Mouse (Mus musculus): ENCODE measurements around the gene Olfr1324. TPM values are rescaled to one million over a fixed set of nuclear protein-coding genes. Genes with fewer than 3 reads are reported as not detected.
"Not testable (repeated sequence)": the region's sequence is repeated elsewhere in the genome, so short reads cannot be mapped to it uniquely, and the experiment has no call there.

Gene Olfr1324
- not detected in 2 replicates for polyA plus RNA-seq (2015; fragmentation: Nextera tagmentation; extraction: Ambion mirVana)

DNA sequence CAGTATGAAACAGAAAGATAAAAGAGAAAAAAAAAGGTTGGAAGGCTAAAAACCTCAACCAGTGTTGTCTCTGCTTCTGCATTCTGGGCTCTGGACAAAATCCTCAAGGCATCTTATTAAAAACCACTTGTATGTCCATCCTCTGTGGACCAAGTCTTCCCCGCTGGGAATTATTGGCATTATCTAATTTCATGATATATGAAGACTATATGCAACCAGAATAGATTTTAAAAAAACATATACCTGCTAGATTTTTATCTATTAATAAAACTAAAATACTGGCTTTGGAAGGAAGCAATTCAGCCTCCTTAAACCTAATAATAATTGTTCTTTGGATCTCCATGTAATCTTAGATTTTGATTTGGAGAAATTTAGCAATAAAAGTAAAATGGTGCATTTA is at the start of gene Olfr1324:
Olfr1324 (minus strand) TSS at position 101 of the 400 bp plus-strand sequence.
- H3K4me3 ChIP-seq (ENCODE audit: low read depth, low read length) = no peak within 1 kb of the TSS
- 78% methylated on average over 1 of the region's 1 CpGs for WGBS

DNA sequence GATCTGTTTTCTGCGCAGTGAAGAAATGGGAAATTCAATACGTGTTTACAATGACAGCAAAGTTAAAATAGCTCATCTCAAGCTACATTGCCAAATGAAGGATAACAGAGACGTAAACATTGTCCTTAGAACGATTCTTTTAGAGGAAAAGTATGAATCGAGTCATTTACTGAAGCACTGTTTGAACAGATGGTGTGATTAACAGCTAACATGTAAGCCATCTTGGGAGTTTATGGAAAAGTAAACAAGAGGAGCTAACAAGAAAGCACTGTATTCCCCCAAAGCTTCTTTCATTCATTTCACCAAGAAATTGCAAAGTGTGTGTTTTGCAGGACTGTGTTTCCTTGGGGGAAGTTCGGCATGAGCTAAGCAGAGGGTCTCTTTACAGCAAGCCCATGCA is 42.0 kb upstream of the Olfr1324 start:
- H3K9ac ChIP-seq (ENCODE audit: low read depth, low read length); H3K27me3 ChIP-seq (ENCODE audit: control insufficient read depth, insufficient read depth, low read depth, low read length); H3K9me3 ChIP-seq (replicated peaks; ENCODE audit: control insufficient read depth, low read length, poor library complexity, severe bottlenecking); H3K4me3 ChIP-seq (ENCODE audit: low read depth, low read length); H3K36me3 ChIP-seq (ENCODE audit: control insufficient read depth, insufficient read depth, low read length); H3K4me2 ChIP-seq (ENCODE audit: low read length); H3K27ac ChIP-seq (ENCODE audit: low read length); H3K4me1 ChIP-seq (ENCODE audit: control insufficient read depth, insufficient read depth, low read length); ATAC-seq: not testable (repeated sequence)
- WGBS = 81% methylated on average over 6 of the region's 6 CpGs

More for the DNA sequence above, at the start of gene Olfr1324:
- Histone ChIP-seq H3K9ac (ENCODE audit: low read depth, low read length) (no peak within 1 kb of the TSS), H3K27me3 (ENCODE audit: control insufficient read depth, insufficient read depth, low read depth, low read length) (no peaks in the 10 kb centered on the region), H3K9me3 (replicated peaks; ENCODE audit: control insufficient read depth, low read length, poor library complexity, severe bottlenecking) (no peaks in the 10 kb centered on the region), H3K27ac (ENCODE audit: low read length) (no peak within 1 kb of the TSS), H3K36me3 (ENCODE audit: control insufficient read depth, insufficient read depth, low read length) (no peaks in the 10 kb centered on the region), H3K4me1 (ENCODE audit: control insufficient read depth, insufficient read depth, low read length) (no peaks in the 10 kb centered on the region), H3K4me2 (ENCODE audit: low read length) (no peak within 1 kb of the TSS)
- ATAC-seq = no peak

DNA sequence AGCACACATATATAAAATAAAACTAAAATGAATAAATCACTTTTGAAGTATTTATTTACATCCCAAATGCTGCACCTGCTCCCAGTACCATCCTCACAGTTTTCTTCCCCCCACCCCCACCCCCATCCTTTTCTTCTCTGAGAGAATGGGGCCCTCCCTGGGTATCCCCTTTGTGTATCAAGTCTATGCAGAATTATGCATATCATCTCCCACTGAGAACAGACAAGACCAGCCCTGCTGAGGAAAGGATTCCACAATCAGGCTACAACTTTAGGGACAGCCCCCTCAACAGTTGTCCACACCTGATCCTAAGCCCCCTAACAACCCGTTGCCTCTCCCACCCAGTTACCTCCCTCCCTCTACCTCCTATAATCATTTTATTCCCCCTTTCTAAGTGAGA is 27.8 kb upstream of the Olfr1324 start:
- Histone ChIP-seq H3K4me1 (ENCODE audit: control insufficient read depth, insufficient read depth, low read length) (no peaks in the 10 kb centered on the region), H3K4me3 (ENCODE audit: low read depth, low read length) (no peak overlapping the region), H3K27ac (ENCODE audit: low read length) (no peak overlapping the region), H3K9ac (ENCODE audit: low read depth, low read length) (no peak overlapping the region), H3K4me2 (ENCODE audit: low read length) (no peak overlapping the region), H3K9me3 (replicated peaks; ENCODE audit: control insufficient read depth, low read length, poor library complexity, severe bottlenecking) (no peaks in the 10 kb centered on the region), H3K27me3 (ENCODE audit: control insufficient read depth, insufficient read depth, low read depth, low read length) (no peaks in the 10 kb centered on the region), H3K36me3 (ENCODE audit: control insufficient read depth, insufficient read depth, low read length) (no peaks in the 10 kb centered on the region)
- ATAC-seq = no peak
- 44% methylated on average over 1 of the region's 1 CpGs for WGBS

DNA sequence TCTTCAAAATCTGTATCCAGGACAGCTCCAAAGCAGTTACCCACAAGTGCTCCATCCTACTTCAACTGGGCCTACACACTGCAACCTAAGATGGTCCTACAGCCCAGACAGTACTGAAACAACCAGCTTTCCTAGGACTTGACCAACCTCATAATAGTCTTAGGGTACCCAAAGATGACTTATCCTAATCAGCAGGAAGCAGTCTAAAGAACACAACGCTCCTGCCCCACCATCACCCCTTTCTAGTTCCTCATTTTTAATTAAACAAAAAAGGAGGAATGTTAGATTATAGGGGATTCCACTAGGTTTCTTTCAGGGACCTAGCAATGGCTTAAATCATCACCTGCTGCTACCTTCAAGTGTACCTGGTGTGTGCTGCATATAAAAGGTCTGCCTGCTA is 15.1 kb upstream of the Olfr1324 start:
- Histone ChIP-seq H3K4me2 (ENCODE audit: low read length) (no peak overlapping the region), H3K4me3 (ENCODE audit: low read depth, low read length) (no peak overlapping the region), H3K9ac (ENCODE audit: low read depth, low read length) (no peak overlapping the region), H3K9me3 (replicated peaks; ENCODE audit: control insufficient read depth, low read length, poor library complexity, severe bottlenecking) (no peaks in the 10 kb centered on the region), H3K27me3 (ENCODE audit: control insufficient read depth, insufficient read depth, low read depth, low read length) (no peaks in the 10 kb centered on the region), H3K4me1 (ENCODE audit: control insufficient read depth, insufficient read depth, low read length) (no peaks in the 10 kb centered on the region), H3K27ac (ENCODE audit: low read length) (no peak overlapping the region), H3K36me3 (ENCODE audit: control insufficient read depth, insufficient read depth, low read length) (no peaks in the 10 kb centered on the region)
- no peak for ATAC-seq
- 56% methylated on average over 1 of the region's 1 CpGs for WGBS

DNA sequence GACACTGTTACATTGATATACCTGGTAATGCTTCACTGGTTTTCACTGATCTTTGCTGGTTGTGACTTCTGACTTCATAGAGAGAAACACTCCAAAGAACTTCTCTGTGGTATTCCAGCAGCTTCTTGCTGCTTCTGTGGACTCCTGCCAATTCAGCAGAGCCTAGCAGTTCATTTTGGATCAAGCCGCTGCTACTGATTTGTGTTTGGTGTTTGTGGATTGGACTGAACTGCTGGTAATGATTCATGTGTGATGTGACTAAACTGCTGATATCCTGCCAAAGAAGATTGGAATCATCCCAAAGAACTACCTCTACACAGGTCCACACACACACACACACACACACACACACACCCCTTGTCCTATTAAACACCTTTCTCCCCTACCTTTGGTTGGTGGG is 14.4 kb upstream of the Olfr1324 start:
- Histone ChIP-seq H3K27me3 (ENCODE audit: control insufficient read depth, insufficient read depth, low read depth, low read length) (no peaks in the 10 kb centered on the region), H3K4me1 (ENCODE audit: control insufficient read depth, insufficient read depth, low read length) (no peaks in the 10 kb centered on the region), H3K9me3 (replicated peaks; ENCODE audit: control insufficient read depth, low read length, poor library complexity, severe bottlenecking) (no peaks in the 10 kb centered on the region), H3K4me3 (ENCODE audit: low read depth, low read length) (no peak overlapping the region), H3K36me3 (ENCODE audit: control insufficient read depth, insufficient read depth, low read length) (no peaks in the 10 kb centered on the region), H3K4me2 (ENCODE audit: low read length) (no peak overlapping the region), H3K27ac (ENCODE audit: low read length) (no peak overlapping the region), H3K9ac (ENCODE audit: low read depth, low read length) (no peak overlapping the region)
- 89% methylated on average over 1 of the region's 1 CpGs for WGBS
- ATAC-seq = no peak

DNA sequence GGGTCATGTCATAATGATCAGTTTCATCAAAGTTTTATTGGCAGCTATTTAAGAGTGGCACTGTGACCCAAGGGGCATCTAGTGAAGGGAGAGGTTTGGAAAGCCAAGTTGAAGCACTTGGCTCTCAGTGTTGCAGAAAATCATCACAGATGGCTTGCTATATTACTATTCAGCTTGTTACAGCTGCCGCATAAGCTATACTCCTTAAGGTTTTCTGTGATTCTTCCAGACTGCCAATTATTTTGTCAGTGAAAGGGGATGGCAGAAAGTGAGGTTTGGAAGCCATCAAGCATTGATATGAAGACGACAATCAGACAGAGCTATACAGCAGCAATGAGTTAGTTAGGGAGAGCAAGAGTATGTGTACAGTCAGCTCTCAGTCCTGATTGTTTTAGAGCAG is 4.2 kb upstream of the Olfr1324 start:
- Histone ChIP-seq H3K9me3 (replicated peaks; ENCODE audit: control insufficient read depth, low read length, poor library complexity, severe bottlenecking) (no peaks in the 10 kb centered on the region), H3K9ac (ENCODE audit: low read depth, low read length) (no peak overlapping the region), H3K4me2 (ENCODE audit: low read length) (no peak overlapping the region), H3K4me3 (ENCODE audit: low read depth, low read length) (no peak overlapping the region), H3K27ac (ENCODE audit: low read length) (no peak overlapping the region), H3K27me3 (ENCODE audit: control insufficient read depth, insufficient read depth, low read depth, low read length) (no peaks in the 10 kb centered on the region), H3K36me3 (ENCODE audit: control insufficient read depth, insufficient read depth, low read length) (no peaks in the 10 kb centered on the region), H3K4me1 (ENCODE audit: control insufficient read depth, insufficient read depth, low read length) (no peaks in the 10 kb centered on the region)
- ATAC-seq = no peak
- 76% methylated on average over 2 of the region's 2 CpGs for WGBS

DNA sequence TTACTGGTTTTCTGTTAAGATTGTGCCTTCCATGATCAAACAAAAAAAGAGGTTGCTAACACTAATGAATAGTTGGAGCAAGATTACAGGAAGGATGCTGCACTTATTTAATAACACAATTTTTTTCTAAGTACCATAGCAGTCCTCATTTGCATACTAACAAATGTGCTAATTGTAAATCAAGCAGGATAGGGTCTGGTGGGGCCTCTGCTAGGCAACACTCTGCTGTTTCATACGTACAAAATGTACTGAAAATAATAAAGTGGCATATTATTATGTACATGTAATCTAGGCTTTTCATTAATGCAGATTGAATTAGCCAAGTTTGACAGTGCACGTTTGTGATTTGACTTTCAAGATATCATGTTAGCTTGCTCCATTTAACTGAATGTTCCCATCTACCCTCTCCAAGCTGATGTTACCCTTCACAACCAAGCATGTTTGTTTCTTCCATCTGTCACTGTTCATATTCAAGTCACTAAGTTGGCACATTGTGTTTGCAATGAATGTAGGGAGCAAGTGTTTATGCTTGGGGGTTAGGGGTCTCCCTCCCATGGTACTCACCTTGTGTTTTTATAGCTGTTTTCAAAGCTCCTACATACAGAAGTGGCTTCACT is 478 bp downstream of the Olfr1324 start:
- Histone ChIP-seq H3K9ac (ENCODE audit: low read depth, low read length) (no peak overlapping the region), H3K4me2 (ENCODE audit: low read length) (no peak overlapping the region), H3K4me3 (ENCODE audit: low read depth, low read length) (no peak overlapping the region), H3K27ac (ENCODE audit: low read length) (no peak overlapping the region), H3K9me3 (replicated peaks; ENCODE audit: control insufficient read depth, low read length, poor library complexity, severe bottlenecking) (no peaks in the 10 kb centered on the region), H3K27me3 (ENCODE audit: control insufficient read depth, insufficient read depth, low read depth, low read length) (no peaks in the 10 kb centered on the region), H3K36me3 (ENCODE audit: control insufficient read depth, insufficient read depth, low read length) (no peaks in the 10 kb centered on the region), H3K4me1 (ENCODE audit: control insufficient read depth, insufficient read depth, low read length) (no peaks in the 10 kb centered on the region)
- WGBS = 57% methylated on average over 2 of the region's 2 CpGs
- no peak for ATAC-seq

DNA sequence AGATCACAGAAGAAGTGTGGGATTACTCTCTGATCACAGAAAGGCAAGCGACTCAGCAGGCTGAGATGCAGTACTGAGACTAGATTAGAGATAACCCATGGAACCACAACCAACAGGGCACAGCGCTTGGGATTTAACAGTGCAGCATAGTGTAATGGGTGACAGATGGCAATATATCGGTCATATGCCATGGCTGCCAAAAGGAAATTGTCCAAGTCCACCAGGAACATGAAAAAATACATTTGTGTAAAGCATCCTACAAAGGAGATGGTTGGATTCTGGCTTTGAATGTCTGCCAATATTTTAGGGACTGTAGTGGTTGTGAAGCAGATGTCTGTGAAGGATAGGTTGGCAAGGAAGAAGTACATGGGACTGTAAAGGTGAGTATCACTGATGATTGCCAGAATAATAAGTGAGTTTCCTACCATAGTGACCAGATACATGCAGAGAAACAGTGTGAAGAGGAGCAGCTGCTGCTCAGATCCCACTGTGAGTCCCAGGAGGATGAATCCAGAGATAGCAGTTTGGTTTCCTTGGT is 2.3 kb downstream of the Olfr1324 start:
- no peaks in the 10 kb centered on the region for H3K36me3 ChIP-seq (ENCODE audit: control insufficient read depth, insufficient read depth, low read length)
- no peaks in the 10 kb centered on the region for H3K9me3 ChIP-seq (replicated peaks; ENCODE audit: control insufficient read depth, low read length, poor library complexity, severe bottlenecking)
- no peak overlapping the region for H3K4me3 ChIP-seq (ENCODE audit: low read depth, low read length)
- WGBS = 91% methylated on average over 3 of the region's 3 CpGs
- H3K4me2 ChIP-seq (ENCODE audit: low read length) = no peak overlapping the region
- no peak overlapping the region for H3K27ac ChIP-seq (ENCODE audit: low read length)
- ATAC-seq = no peak
- H3K4me1 ChIP-seq (ENCODE audit: control insufficient read depth, insufficient read depth, low read length) = no peaks in the 10 kb centered on the region
- no peaks in the 10 kb centered on the region for H3K27me3 ChIP-seq (ENCODE audit: control insufficient read depth, insufficient read depth, low read depth, low read length)
- no peak overlapping the region for H3K9ac ChIP-seq (ENCODE audit: low read depth, low read length)

DNA sequence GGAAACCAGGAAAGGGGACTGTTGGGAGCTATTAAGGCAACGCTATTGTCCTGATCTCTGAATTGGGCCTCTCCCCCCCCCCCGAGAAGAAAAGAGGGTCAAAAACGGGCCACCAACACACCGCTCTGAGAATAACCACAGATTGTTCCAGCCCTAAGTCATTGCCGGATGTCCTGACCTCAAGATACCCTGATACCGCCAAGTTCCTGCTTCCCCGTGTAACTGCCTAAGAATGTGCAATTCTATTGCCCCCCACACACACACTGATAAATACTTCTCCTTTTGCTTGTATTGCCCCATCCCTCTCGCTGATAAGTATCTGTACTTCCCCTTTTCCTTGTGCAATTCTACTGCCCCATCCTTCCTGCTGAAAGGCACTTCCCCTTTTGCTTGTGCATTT is 17.9 kb downstream of the Olfr1324 start:
- H3K9ac ChIP-seq (ENCODE audit: low read depth, low read length); H3K27ac ChIP-seq (ENCODE audit: low read length); H3K9me3 ChIP-seq (replicated peaks; ENCODE audit: control insufficient read depth, low read length, poor library complexity, severe bottlenecking); H3K4me3 ChIP-seq (ENCODE audit: low read depth, low read length); H3K36me3 ChIP-seq (ENCODE audit: control insufficient read depth, insufficient read depth, low read length); H3K4me1 ChIP-seq (ENCODE audit: control insufficient read depth, insufficient read depth, low read length); H3K4me2 ChIP-seq (ENCODE audit: low read length); ATAC-seq; H3K27me3 ChIP-seq (ENCODE audit: control insufficient read depth, insufficient read depth, low read depth, low read length): not testable (repeated sequence)
- 87% methylated on average over 7 of the region's 8 CpGs for WGBS
